Mouse (Mus musculus): ENCODE data around the gene Gm7029. TPM values are rescaled to one million over a fixed set of nuclear protein-coding genes. Genes with fewer than 3 reads are reported as not detected.
"Not testable (repeated sequence)": the region's sequence is repeated elsewhere in the genome, so short reads cannot be mapped to it uniquely, and the experiment has no call there.

Gm7029 gene
- polyA plus RNA-seq, 3 experiments from 2014 or later, result not detected

DNA sequence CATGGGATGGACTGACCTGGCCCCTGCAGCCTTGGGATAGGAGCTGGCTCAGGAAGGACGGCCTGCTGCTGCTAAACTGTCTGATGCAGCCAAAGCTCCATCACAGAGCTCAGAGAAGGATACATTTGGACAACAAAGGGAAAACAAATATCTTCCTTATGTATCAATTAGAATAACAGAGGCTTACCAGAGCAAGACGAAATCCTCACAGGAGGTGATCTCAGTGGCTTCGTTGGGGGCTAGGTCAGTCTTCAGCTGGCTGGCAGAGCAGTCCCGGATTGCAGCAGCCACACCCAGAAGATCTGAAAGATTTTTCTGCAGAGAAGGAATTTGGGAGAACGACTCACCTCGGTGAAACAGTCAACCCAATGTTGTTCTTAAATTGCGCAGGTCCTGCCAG, 18.8 kb downstream of the Gm7029 start:
- ATAC-seq, result no peak

DNA sequence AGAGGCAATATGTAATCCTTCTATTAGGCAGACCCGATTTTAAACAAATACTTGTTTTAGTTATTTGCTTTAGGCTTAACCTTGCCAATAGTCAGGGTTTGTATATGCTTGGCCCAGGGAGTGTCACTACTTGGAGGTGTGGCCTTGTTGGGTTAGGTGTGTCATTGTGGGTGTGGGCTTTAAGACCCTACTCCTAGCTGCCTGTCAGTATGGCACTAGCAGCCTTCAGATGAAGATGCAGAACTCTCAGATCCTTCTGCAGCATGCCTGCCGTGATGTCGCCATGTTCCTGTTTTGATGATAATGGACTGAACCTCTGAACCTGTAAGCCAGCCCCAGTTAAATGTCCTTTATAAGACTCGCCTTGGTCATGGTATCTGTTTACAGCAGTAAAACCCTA, 19.4 kb downstream of the Gm7029 start:
- ATAC-seq, result not testable (repeated sequence)

DNA sequence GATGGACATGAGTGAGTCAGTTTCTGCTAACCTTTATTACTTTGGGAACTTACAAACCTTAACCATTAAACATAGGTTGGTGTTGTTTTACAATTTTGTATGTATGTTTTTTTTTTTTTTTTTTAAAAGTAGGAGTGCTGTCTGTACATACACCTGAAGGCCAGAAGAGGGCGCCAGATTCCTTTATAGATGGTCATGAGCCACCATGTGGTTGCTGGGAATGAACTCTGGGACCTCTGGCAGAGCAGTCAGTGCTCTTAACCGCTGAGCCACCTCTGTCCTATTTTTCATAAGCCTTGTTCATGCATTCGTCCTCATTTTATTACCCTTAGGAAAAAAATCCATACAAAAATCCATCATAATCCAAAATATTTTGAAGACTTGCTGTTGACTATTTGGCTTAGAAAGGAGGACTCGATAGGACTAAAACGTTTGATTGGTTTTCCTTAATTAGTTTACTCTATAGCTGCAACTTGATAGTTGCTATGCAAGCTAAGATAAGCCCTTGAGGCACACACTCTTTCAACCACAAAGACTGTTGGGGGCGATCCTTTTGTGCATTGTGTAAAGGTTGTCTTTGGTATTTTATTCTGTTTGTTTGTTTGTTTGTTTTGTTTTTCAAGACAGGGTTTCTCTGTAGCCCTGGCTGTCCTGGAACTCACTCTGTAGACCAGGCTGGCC, 23.6 kb downstream of the Gm7029 start:
- peak; percentile 35 for ATAC-seq

DNA sequence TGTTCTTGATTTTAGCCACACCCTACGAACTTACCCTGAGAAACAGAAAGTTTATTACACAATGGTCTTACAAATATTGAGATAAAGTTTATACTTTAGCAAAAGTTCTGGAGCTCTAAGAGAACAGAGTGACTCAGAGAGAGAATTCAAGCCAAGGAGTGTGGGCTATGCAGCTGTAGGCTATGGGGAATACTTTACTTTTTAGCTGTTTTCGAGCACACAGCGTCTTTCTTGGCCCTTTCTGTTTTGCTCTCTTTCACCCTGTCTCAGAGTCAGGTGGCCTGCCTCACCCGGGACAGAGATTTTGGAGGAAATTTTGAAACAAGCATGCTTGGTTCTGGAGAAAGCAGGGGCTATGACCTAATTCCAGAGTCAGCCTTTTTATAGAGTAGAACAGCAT, 24.6 kb downstream of the Gm7029 start:
- not testable (repeated sequence) for ATAC-seq

DNA sequence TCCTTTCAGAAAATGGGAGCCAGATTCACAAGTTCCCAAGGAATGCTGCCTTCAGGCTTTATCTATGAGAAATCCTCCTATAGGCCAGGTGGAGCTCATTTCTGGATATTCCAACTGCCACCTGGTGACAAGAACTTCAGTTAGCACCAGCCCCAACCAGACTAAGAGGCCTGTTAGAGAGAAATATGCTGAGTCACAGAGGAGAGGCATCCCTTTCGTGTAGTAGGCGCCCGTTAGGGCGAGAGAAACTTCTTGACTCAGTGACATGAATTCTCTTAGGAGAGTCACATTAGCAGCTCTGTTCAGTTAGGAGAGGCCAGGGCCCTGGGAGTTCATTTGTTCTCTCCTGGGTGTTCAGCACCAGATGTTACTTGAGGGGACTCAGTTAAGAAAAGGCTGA, 26.0 kb downstream of the Gm7029 start:
- ATAC-seq, result no peak

DNA sequence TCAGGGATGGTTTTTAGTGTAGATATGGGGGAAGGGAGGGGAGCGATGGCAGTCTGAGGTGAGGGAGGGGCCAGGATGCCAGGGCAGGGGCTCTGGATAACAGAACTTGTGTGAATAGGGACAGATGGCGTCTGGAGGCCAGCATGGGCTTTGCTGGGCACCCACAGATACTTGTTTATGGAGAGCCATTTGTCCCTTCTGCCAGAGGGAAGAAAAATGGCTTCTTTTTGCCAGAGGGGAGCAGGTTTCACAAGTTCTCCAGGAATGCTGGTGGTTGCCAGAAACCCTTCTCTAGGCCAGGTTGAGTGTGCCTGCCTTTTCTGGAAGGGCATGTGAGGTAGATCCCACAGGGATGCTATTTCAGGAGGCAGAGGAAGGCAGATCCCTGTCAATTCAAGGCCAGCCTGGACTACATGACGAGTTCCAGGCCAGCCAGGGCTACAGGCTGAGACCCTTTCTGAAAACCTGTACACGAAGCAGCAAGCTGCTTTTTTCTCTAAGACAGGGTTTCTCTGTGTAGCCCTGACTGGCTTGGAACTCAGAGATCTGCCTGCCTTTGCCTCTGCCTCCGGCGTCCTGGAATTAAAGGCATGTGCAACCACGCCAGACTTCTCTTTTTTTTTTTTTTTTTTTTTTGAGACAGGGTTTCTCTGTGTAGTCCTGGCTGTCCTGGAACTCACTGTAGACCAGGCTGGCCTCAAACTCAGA, 26.8 kb downstream of the Gm7029 start:
- no peak for ATAC-seq

DNA sequence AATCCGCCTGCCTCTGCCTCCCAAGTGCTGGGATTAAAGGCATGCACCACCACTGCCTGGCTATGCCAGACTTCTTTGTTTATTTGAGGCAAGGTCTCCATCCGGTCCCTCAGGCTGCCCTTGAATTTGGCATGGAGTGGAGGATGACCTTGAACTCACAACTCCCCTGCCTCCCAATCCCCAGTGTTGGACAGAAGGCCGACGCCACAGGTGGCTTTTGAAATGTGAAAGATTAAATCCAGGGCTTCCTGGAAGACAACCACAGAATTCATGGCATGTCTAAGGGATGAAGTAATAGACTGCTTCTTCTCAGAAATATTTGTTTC, 27.3 kb downstream of the Gm7029 start:
- ATAC-seq, result no peak

DNA sequence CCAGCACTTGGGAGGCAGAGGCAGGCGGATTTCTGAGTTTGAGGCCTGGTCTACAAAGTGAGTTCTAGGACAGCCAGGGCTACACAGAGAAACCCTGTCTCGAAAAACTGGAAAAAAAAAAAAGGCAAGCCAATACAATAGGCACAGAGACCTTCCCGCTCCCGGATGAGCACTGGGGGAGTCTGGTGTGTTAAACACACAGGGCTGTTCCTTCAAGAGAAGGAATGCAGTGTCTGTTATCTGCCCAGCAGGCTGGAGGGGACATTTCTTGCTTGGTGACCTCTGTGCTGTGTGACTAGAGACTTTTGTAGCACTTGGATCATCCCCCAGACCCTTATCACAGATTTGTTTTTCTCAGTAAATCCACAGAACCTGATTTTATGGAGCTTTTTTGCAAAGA, 28.0 kb downstream of the Gm7029 start:
- no peak for ATAC-seq

DNA sequence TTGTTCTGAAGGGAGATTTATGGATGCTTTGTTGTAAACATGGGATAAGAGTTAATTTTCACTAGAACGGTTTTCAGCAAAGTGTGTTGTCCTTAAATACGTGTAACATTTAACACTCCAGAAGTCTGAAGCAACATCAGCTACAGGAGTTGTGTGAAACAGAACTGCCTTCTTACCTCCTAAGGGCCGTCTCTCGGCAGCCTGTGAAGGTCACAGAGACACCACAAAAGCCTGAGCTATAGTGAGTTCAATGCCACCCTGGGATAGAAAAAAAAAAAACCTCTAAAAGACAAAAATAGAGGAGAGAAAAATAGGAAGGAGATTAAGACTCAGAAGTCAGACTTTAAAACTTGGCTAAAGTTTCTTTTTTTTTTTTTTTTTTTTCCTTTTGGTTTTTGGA, 28.4 kb downstream of the Gm7029 start:
- no peak for ATAC-seq

DNA sequence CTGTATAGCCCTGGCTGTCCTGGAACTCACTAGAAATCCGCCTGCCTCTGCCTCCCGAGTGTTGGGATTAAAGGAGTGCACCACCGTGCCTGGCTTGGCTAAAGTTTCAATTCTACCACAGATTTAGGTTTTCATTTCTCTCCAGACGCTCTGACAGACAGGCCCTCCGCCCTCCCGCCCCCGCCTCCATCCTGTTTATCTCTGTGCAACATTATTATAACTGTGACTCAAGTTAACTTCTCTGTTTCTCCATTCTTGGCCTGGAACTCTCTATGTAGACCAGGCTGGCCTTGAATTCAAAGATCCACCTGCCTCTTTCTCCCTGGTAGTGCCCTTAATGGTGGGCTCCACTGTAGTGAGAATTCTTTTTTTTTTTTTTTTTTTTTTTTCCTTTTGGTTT, 28.9 kb downstream of the Gm7029 start:
- peak; percentile 56 for ATAC-seq

DNA sequence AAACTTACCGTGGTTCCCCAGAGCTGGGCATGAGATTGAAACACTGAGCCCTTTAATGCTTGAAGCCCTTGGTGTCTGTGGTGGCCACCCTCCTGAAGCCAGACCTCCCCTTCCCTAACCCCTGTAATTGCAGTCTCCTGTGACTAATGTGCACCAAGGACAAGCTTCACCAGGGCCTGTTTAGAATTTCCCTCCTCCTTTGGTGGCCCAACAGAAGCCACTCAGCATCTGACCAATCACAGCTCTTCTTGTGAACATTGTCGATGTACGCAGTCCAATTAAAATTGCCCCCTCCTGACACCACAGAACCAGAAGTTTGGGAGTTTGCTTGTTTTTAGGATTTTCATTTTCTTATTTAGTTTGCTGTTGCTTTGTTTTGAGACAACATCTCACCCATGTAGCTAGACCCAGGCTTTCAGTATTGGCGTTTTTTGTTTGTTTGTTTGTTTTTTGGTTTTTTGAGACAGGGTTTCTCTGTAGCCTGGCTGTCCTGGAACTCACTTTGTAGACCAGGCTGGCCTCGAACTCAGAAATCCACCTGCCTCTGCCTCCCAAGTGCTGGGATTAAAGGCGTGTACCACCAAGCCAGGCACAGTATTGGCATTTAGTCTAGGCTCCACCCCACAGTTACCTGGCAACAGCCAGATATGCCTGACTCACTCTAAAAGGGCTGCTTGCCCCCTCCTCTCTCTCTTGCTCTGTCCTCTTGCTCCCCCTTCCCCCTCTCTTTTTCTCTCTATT, 30.4 kb downstream of the Gm7029 start:
- not testable (repeated sequence) for ATAC-seq

DNA sequence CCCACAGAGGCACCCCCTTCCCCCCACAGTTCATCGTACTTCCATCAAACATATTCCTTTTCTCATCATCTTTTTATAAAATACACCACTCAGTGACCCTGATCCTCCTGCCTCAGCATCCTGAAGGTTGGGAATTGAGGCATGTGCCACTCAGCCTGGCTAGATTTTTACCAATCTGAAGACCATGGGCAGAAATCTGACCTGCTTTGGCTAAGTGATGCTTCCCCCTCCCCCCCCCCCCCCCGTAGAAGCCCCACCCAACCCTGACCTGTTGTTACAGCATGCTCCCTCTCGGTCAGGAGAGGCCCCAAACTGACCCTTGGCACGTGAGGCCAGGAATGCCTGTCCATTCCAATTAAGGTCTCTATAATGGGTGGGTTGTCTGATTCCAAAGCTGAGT, 31.2 kb downstream of the Gm7029 start, which contains the start of gene Platr17:
Gene Platr17, plus strand, starts transcription at position 301 of the 400 bp plus-strand sequence.
- not testable (repeated sequence) for ATAC-seq

DNA sequence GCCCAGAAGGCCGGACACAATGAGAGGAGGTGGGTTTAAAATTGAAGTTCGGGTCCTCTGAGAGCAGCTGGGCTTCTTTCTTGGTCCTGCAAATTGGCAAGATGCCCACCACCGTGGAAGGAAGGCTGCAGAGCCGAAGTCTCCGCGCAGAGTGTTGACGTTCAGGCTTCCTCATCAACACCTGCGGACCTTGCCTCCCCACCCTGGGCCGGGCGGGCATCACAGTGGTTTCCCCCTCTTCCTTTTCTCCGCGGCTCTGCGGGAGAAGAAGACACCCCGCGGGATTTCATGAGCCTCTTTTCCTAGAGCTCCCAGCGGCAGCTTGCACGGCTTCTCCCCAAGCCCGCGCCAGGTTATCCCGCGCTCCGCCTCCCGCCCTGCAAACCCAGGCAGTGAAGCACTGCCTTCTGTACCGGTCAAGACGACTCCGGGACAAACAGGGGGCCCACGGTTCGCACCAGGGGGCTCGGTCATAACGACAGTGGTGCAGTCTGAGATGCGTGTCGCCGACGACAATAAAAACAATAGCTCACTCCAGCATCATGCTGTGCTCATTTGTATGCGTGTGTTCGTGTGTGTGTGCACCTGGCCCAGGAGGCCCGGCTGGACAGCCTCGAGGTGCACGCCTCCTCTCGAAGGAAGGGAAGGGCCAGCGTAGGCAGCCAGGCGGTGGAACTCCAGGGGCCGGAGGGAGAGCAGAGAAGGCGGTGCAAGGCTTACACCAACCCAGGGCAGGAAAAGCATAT, 34.9 kb downstream of the Gm7029 start:
- ATAC-seq, result no peak

DNA sequence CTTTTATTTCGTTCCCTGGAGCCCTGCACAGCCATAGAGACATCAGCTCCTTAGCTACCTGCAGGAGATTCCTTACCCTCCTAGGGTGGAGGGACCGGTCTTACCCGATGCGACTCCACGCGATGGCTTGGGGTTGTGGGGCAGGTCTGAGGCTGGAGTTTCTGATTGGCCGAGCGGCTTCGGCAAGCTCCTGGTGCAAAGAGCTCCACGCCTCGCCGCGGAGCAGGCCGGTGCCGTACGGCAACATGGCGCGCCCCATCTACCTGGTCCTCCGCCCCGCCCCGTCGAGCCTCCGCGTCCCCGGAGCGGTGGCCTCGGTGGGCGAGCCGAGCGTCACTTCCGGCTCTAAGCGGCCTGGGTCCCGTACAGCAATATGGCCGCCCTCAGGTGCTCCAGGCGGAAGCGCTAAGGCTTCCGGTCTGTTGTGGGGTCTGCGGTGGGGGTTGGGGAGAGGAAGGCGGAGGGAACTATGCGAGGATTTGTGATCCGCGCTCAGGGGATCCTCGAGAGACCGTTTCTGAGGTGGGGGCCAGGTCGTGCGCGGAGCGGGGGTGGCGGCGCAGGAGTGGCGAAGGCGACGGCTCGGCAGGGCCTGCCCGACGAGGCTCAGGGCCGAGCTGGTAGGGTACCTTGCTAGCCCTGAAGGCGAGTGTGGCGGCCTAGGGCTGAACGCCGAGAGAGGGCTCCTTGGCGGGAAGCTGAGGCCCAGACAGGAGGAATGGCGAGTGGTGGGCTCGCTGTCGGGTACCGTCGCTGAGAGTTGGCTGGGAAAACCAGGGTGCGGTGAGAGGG, 35.6 kb downstream of the Gm7029 start, which contains the start of gene Daxx:
Gene Daxx, plus strand, starts transcription at position 338 of the 792 bp plus-strand sequence.
- peak; percentile 89 for ATAC-seq

DNA sequence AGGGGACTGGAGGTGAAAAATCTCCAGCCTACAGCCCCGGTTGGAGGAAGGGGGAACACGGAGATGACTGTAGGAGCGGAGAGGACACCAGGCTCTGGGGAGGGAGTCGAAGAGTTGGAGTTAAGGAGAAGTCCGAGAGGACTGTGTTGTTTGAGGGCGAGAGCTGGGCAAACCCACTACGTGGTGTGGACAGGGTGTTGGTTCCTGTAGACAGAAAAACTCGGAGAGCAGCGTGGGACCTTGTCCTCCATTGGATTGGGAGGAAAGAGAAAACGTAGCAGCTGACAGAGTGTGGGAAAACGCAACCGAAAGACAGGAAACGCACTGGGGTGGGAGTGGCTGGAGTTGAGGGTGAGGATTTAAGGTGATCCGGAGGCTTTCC, 36.2 kb downstream of the Gm7029 start:
- peak; percentile 15 for ATAC-seq

DNA sequence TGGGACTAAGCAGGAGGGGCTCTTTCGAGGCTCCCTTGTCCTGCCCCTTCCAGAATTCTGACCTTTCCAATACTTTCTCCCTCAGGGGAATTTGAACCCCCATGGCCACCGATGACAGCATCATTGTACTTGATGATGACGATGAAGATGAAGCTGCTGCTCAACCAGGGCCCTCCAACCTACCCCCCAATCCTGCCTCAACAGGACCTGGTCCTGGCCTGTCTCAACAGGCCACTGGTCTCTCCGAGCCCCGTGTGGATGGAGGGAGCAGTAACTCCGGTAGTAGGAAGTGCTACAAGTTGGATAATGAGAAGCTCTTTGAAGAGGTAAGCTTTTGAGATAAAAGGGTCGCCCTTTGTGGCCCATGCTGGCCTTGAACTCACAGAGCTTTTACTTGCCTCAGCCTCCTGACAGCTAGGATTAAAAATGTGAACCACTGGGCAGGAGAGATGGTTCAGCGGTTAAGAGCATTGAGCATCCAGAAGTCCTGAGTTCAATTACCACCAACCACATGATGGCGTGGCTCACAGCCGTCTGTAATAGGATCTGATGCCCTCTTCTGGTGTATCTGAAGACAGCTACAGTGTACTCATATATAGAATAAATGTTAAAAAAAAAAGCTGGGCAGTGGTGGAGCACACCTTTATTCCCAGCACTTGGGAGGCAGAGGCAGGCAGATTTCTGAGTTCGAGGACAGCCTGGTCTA, 36.9 kb downstream of the Gm7029 start:
- ATAC-seq, result no peak

DNA sequence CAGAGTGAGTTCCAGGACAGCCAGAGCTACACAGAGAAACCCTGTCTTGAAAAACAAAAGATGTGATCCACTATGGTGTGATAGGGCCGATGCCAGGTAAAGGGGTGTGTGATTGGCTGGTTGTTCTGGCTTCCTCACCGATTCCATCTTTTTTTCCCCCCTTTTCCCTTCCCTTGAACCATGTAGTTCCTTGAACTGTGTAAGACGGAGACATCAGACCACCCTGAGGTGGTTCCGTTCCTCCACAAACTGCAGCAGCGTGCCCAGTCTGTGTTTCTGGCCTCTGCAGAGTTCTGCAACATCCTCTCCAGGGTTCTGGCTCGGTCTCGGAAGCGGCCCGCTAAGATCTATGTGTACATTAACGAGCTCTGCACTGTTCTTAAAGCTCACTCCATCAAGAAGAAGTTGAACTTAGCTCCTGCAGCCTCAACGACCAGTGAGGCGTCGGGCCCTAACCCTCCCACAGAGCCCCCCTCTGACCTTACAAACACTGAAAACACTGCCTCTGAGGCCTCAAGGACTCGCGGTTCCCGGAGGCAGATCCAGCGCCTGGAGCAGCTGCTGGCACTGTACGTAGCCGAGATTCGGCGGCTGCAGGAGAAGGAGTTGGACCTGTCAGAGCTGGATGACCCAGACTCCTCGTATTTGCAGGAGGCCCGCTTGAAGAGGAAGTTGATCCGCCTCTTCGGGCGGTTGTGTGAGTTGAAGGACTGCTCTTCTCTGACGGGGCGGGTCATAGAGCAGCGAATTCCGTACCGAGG, 37.6 kb downstream of the Gm7029 start:
- no peak for ATAC-seq

DNA sequence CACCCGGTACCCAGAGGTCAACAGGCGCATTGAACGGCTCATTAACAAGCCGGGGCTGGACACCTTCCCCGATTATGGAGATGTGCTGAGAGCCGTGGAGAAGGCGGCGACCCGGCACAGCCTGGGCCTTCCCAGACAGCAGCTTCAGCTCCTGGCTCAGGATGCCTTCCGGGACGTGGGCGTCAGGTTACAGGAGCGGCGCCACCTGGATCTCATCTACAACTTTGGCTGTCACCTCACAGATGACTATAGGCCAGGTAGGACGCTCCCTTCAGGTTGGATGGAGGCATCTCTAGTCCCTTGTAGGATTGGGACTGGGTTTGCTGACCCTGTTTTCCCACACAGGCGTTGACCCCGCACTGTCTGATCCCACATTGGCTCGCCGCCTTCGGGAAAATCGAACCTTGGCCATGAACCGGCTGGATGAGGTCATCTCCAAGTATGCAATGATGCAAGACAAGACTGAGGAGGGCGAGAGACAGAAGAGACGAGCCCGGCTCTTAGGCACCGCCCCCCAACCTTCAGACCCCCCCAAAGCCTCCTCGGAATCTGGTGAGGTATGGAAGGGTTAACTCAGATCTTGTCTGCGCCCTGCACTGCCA, 38.3 kb downstream of the Gm7029 start:
- ATAC-seq, result no peak

DNA sequence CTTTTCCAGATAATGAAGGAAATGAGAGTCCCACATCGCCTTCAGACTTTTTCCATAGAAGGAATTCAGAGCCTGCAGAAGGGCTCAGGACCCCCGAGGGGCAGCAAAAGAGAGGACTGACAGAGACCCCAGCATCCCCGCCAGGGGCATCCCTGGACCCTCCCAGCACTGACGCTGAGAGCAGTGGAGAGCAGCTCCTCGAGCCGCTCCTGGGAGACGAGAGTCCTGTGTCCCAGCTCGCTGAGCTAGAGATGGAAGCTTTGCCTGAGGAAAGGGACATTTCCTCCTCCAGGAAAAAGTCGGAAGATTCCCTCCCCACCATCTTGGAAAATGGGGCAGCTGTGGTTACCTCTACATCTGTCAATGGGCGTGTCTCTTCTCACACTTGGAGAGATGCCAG, 39.6 kb downstream of the Gm7029 start:
- ATAC-seq, result no peak

DNA sequence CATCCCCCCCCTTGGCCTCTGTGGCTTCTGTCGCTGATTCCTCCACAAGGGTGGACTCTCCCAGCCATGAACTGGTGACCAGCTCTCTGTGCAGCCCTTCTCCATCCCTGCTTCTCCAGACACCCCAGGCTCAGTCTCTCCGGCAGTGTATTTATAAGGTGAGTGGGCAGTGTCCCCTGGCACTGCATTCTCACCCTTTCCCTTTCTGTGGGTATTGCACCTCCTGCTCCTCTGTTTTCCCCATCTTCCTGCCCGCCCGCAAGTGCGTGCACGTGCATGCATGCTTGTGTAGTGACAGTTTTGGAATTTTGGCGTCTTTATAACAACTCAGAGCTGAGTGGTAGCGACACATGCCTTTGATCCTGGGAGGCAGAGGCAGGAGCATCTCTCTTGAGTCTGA, 40.3 kb downstream of the Gm7029 start:
- no peak for ATAC-seq

Data from inflammation-experienced regulatory T-cells, adult 6 months (primary cell).